Mouse (Mus musculus): ENCODE data around the gene Chl1. TPM values are rescaled to one million over a fixed set of nuclear protein-coding genes. Genes with fewer than 3 reads are reported as not detected.

Gene Chl1
- polyA plus RNA-seq, 1 experiment = not detected

DNA sequence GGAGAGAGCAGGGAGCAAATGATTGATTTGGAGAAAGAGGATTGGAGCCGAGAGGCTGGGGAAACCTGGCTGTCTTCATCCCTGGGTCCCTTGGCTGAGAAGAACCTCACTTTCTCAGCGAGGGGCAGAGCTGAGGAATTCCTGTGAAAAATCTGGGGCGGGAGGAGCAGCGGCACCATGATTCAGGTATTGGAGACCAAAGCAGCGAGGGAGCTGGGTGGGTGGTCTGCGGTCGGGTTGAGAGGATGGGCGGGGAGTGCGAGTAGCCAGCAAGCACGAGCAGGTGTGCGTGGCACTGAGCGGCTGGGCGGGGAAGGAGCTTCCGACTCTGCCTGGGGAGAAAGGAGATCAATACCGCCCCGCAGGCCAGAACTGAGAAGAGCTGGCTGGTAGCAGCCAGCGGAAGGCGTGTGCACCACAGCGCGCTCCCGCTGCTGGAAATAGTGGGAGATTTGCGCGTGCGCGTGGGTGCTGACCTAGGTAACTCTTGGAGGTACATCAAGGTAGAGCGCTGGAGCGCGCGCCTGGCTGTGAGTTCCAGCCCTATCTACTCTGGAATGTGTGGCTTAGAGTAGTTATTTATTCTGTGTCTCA, 1.7 kb downstream of the Chl1 start:
- peaks cover 2% of the 10 kb centered on the region; the same call in 1 of the 2 replicates for H3K4me1 ChIP-seq (ENCODE audit: control insufficient read depth, insufficient read depth, low read length)
- no peak overlapping the region for H3K27ac ChIP-seq (ENCODE audit: insufficient read depth, low read depth, low read length)
- peak overlapping the region; percentile 20 for H3K4me3 ChIP-seq (ENCODE audit: insufficient read depth, low read length)
- TF ChIP-seq CTCF (IDR thresholded peaks at IDR 0.05; ENCODE audit: low read depth, low read length) = no peak
- no peak for TF ChIP-seq POLR2A (IDR thresholded peaks at IDR 0.05; ENCODE audit: borderline replicate concordance, low read depth, low read length)

DNA sequence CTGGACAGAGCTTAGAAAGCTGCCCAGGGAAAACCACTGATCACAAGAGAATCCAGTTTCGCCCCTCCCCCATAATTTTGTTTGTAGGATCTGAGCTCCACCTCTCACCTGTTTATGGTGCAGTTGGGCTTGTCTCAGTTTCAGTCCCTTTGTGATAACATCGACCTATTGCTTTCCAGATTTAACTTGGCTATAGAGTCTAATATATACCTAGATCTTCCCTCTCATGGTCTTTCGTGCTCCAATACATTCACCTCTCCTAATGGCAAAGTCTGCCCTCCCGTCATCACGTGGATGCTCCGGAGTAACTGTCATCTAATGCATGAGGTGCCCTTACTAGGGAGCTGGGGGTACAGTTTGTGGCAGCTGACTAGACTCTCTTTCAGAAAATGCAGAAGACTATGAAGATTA, 2.5 kb downstream of the Chl1 start:
- H3K4me3 ChIP-seq (ENCODE audit: insufficient read depth, low read length) = no peak overlapping the region
- no peak overlapping the region for H3K27ac ChIP-seq (ENCODE audit: insufficient read depth, low read depth, low read length)
- peaks cover 2% of the 10 kb centered on the region; the same call in 1 of the 2 replicates for H3K4me1 ChIP-seq (ENCODE audit: control insufficient read depth, insufficient read depth, low read length)
- TF ChIP-seq POLR2A (IDR thresholded peaks at IDR 0.05; ENCODE audit: borderline replicate concordance, low read depth, low read length) = no peak
- TF ChIP-seq CTCF (IDR thresholded peaks at IDR 0.05; ENCODE audit: low read depth, low read length) = no peak

DNA sequence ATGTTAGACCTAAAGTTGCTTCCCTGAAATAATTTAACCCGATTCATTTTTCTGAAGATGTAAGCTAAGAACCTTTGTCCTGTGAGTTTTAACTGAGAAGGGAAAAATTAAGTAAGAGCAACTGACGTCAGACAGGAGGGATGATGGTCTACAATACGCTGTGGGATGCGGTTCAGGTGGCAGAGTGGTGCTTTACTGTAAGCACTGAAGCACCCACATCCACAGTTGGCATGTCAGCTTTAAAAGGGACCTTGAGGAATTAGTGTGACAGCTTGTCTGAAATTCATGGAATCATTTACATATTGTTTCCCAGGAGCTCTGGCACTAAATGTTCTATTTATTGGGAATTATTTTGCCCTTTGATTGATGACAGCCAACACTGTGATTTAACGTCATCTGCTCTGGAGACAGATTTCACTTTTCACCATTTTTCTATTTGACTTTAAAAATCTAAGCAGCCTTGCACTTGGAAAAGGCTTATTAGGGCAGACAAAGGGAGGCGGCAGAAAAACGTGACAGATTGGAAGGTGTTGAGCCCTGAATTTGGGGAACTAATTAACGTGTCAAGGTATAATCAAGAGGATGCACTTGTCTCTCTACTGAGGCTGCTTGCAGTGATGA, 3.3 kb downstream of the Chl1 start:
- H3K4me3 ChIP-seq (ENCODE audit: insufficient read depth, low read length) = no peak overlapping the region
- no peak overlapping the region for H3K27ac ChIP-seq (ENCODE audit: insufficient read depth, low read depth, low read length)

DNA sequence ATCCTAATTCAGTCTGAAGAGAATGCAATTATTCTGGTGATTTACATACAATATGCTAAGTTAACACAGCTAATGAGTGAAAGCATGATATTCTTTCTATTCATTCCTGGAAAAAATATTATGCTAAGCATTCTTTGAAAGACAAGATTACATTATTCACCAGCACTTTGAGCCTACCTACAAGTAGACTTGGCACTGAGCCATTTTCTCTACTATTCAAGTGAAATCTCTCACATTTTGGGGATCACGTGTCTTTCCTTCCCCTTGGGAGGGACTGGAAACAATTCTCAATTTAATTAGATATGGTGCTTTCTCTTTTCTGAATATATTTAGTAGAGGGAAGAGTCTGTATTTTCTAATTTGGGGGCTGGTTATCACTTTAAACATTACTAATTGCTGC, 4.0 kb downstream of the Chl1 start:
- TF ChIP-seq POLR2A (IDR thresholded peaks at IDR 0.05; ENCODE audit: borderline replicate concordance, low read depth, low read length) (no peak), CTCF (IDR thresholded peaks at IDR 0.05; ENCODE audit: low read depth, low read length) (no peak)
- no peak overlapping the region for H3K27ac ChIP-seq (ENCODE audit: insufficient read depth, low read depth, low read length)
- H3K4me1 ChIP-seq (ENCODE audit: control insufficient read depth, insufficient read depth, low read length) = peaks cover 2% of the 10 kb centered on the region; the same call in 1 of the 2 replicates
- no peak overlapping the region for H3K4me3 ChIP-seq (ENCODE audit: insufficient read depth, low read length)

More for the DNA sequence above, 3.3 kb downstream of the Chl1 start:
- H3K4me1 ChIP-seq (ENCODE audit: control insufficient read depth, insufficient read depth, low read length) = peaks cover 2% of the 10 kb centered on the region; the same call in 1 of the 2 replicates
- TF ChIP-seq CTCF (IDR thresholded peaks at IDR 0.05; ENCODE audit: low read depth, low read length) (no peak), POLR2A (IDR thresholded peaks at IDR 0.05; ENCODE audit: borderline replicate concordance, low read depth, low read length) (no peak)

DNA sequence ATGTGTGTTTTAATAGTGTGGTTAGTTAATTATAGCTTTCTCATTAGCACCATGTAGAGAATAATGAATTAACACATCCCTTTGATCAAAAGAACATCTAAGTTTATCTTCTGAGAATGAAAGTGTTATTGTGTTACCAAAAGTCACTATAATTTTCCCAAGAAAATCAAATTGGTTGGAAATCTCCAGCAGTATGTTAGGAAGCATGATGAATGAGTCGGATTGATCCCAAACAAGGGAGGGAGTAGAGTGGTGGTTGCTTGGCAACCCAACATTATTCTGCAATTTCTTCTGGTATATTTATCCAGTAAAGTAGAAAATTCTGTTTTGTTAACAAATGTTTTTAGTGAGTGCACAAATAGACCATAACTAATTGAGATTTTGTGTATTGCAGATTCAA, 4.4 kb downstream of the Chl1 start:
- Histone ChIP-seq H3K4me1 (ENCODE audit: control insufficient read depth, insufficient read depth, low read length) (peaks cover 2% of the 10 kb centered on the region; the same call in 1 of the 2 replicates), H3K27ac (ENCODE audit: insufficient read depth, low read depth, low read length) (no peak overlapping the region), H3K4me3 (ENCODE audit: insufficient read depth, low read length) (no peak overlapping the region)
- no peak for TF ChIP-seq POLR2A (IDR thresholded peaks at IDR 0.05; ENCODE audit: borderline replicate concordance, low read depth, low read length)

DNA sequence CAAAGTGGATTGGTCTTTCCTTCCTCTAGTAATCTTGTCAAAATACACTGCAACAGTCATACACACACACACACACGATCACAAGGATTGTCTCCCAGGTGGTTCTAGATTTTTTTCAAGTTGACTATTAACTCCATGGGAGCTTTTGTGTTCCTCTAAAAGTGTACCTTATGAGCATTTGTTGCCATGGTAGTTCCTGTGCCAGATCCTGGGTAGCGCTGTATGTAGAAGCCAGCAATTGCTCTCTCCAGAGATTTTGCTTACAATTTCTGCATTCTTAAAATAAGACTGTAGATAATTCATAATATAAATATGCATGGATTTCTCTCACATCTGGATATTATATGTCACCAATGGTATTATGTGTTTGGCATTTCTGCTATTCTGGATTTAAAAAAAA, 9.2 kb downstream of the Chl1 start:
- Histone ChIP-seq H3K27ac (ENCODE audit: insufficient read depth, low read depth, low read length) (no peak overlapping the region), H3K4me1 (ENCODE audit: control insufficient read depth, insufficient read depth, low read length) (no peaks in the 10 kb centered on the region), H3K4me3 (ENCODE audit: insufficient read depth, low read length) (no peak overlapping the region)
- TF ChIP-seq POLR2A (IDR thresholded peaks at IDR 0.05; ENCODE audit: borderline replicate concordance, low read depth, low read length) (no peak), CTCF (IDR thresholded peaks at IDR 0.05; ENCODE audit: low read depth, low read length) (no peak)

DNA sequence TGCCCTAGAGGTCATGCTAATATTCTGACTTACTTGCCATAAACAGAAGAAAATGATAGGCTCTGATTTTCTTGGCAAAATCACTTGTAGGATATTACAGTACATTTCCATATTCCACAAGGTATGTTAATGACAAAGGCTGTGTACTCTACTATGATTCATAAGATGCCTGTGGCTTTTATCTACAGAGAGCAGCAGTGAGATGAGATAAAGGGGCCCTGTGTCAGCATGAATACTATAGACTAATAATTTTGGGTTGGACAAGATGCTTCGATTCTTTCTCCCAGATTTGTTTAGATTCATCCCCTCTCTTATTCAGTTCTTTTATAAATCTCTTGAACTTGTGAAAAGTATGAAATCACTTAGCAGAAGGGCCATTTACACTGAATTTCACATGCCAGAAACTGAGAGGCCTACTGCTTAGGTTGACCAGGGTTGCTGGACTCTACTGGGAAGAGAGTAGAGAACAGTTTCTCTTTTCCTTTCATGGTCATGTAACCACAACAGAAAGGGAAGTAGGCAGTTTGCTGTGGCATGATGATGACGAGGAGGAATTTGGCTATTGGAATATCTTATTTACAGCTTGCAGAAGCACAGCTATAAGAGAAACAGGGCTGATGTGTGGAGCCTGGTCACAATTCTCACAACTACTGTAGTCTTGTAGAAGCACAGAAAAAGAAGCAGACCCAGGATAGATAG, 15.1 kb downstream of the Chl1 start:
- Histone ChIP-seq H3K4me3 (ENCODE audit: insufficient read depth, low read length) (no peak overlapping the region), H3K27ac (ENCODE audit: insufficient read depth, low read depth, low read length) (no peak overlapping the region), H3K4me1 (ENCODE audit: control insufficient read depth, insufficient read depth, low read length) (0 out of 2 replicates have a peak, but pooled peaks cover 2% of the 10 kb centered on the region)
- TF ChIP-seq POLR2A (IDR thresholded peaks at IDR 0.05; ENCODE audit: borderline replicate concordance, low read depth, low read length) (no peak), CTCF (IDR thresholded peaks at IDR 0.05; ENCODE audit: low read depth, low read length) (no peak)

DNA sequence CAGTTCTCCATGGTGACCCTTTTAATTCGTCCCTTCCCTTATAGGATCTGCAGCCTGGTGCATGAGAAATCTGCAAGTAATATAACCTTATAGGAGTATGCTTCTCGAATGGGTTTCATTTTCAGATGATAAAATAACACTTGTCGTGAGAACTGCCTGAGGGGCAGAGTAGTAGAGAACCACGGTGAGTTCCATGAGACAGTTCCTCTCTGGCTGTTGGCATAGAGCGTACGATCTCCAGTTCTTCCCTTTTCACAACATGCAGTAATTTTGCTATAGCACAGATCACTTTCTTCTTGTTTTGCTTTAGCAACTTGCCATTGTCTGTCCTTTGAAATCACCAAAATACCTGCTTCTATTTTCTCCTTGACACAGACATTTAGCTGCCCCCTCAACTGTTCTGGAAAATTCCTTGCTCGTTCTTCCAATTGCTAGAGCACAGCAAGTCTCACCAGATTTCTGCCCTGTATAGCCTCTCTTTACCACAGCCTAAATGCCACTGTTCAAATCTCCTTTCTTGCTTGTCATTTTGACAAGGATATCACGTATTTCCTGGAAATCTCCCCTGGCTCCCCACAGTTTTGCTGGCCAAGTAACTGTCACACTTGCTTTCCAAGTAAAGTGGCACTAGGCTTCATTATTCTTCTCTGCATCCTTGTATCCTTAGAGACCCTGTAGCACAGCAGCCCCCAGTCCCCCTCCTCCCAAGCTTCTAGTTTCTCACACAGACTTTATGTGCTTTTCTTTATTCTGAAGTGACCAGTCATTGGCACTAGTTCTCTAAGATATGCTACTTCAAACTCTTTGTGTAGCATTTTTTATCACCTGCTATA, 16.8 kb downstream of the Chl1 start:
- Histone ChIP-seq H3K4me3 (ENCODE audit: insufficient read depth, low read length) (no peak overlapping the region), H3K27ac (ENCODE audit: insufficient read depth, low read depth, low read length) (no peak overlapping the region), H3K4me1 (ENCODE audit: control insufficient read depth, insufficient read depth, low read length) (0 out of 2 replicates have a peak, but pooled peaks cover 2% of the 10 kb centered on the region)
- no peak for TF ChIP-seq CTCF (IDR thresholded peaks at IDR 0.05; ENCODE audit: low read depth, low read length)
- TF ChIP-seq POLR2A (IDR thresholded peaks at IDR 0.05; ENCODE audit: borderline replicate concordance, low read depth, low read length) = no peak

DNA sequence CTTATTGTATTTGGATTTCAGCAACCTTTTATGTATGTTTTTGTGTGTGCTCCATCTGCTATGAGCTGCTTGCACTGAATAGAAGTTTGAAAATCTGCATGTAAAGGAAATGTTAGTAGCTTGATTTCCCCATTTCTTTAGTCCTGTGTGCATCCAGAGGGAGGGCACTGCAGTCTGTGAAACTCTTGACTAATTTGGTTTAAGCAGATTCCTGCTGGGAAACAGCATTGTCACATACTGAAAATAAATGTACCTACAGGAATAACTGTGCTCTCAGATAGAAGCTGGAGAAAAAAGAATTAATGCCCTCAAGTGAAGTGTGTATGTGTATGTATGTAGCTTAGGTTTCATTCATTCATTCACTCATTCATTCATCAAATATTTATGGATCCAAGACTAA, 22.7 kb downstream of the Chl1 start:
- TF ChIP-seq POLR2A (IDR thresholded peaks at IDR 0.05; ENCODE audit: borderline replicate concordance, low read depth, low read length) (no peak), CTCF (IDR thresholded peaks at IDR 0.05; ENCODE audit: low read depth, low read length) (no peak)
- Histone ChIP-seq H3K4me3 (ENCODE audit: insufficient read depth, low read length) (no peak overlapping the region), H3K4me1 (ENCODE audit: control insufficient read depth, insufficient read depth, low read length) (no peaks in the 10 kb centered on the region), H3K27ac (ENCODE audit: insufficient read depth, low read depth, low read length) (no peak overlapping the region)
